Mouse (Mus musculus) midbrain, embryonic 14.5 days (tissue): ENCODE measurements around the gene Txnip. TPM values are rescaled to one million over a fixed set of nuclear protein-coding genes. Genes with fewer than 3 reads are reported as not detected.
A peak's percentile ranks its signal among the peaks of the same experiment; 100 is the strongest.

Experiments
- ATAC-seq: fragments of 200-750 bp; cut with Nextera tagmentation; 2 replicates; pipeline ENCODE4 v1.8.0; 2017; ENCODE audit warnings: moderate number of reproducible peaks, moderate library complexity; ENCODE audit not compliant: low FRiP score, low TSS enrichment
- DNase-seq: peaks from one replicate; pipeline ENCODE4 v3.0.0-alpha.2; 2015
- H3K27ac ChIP-seq: fragments of 300-500 bp; sonication (generic); replicated peaks from 2 replicates; pipeline ENCODE4 v1.5.1; 2014; ENCODE audit warnings: mild to moderate bottlenecking, low read depth, low read length, moderate library complexity
- H3K27me3 ChIP-seq: fragments of 300-500 bp; sonication (generic); 2 replicates; pipeline ENCODE4 v1.6.1; 2014; ENCODE audit warnings: low read length, control low read depth, mixed read lengths; ENCODE audit not compliant: control insufficient read depth, insufficient read depth
- H3K36me3 ChIP-seq: fragments of 300-500 bp; sonication (generic); 2 replicates; pipeline ENCODE4 v1.6.1; 2014; ENCODE audit warnings: low read length, control low read depth; ENCODE audit not compliant: control insufficient read depth, insufficient read depth
- H3K4me1 ChIP-seq: fragments of 300-500 bp; sonication (generic); 2 replicates; pipeline ENCODE4 v1.6.1; 2014; ENCODE audit warnings: mild to moderate bottlenecking, antibody characterized with exemption, low read length, control low read depth; ENCODE audit not compliant: control insufficient read depth, insufficient read depth
- H3K4me2 ChIP-seq: fragments of 300-500 bp; sonication (generic); 2 replicates; pipeline ENCODE4 v1.6.1; 2014; ENCODE audit warnings: mild to moderate bottlenecking, low read length, moderate library complexity
- H3K4me3 ChIP-seq: fragments of 300-500 bp; sonication (generic); replicated peaks from 2 replicates; pipeline ENCODE4 v1.5.1; 2014; ENCODE audit warnings: low read depth, low read length
- H3K9ac ChIP-seq: fragments of 300-500 bp; sonication (generic); replicated peaks from 2 replicates; pipeline ENCODE4 v1.6.1; 2014; ENCODE audit warnings: mild to moderate bottlenecking, low read length, moderate library complexity
- H3K9me3 ChIP-seq: fragments of 300-500 bp; sonication (generic); 2 replicates; pipeline ENCODE4 v1.6.1; 2016; ENCODE audit warnings: low read length, control low read depth, mixed read lengths; ENCODE audit not compliant: control insufficient read depth
- WGBS: fragments of 180-500 bp; shearing (Covaris S2); extraction: QIAGEN DNeasy Blood & Tissue Kit; methylation state at CpG from one replicate; pipeline ENCODE4 v1.1.7; 2014; 5-methylcytosine and 5-hydroxymethylcytosine counted together
- polyA plus RNA-seq: library from polyadenylated mRNA; unstranded; fragments of >200 nt; fragmentation: Nextera tagmentation; extraction: Ambion mirVana; gene quantifications from 2 replicates; pipeline ENCODE4 v1.2.1, GENCODE M21; 2014

Gene Txnip
- polyA plus RNA-seq, 1 experiment from 2014 or later, result 60.1 TPM

DNA sequence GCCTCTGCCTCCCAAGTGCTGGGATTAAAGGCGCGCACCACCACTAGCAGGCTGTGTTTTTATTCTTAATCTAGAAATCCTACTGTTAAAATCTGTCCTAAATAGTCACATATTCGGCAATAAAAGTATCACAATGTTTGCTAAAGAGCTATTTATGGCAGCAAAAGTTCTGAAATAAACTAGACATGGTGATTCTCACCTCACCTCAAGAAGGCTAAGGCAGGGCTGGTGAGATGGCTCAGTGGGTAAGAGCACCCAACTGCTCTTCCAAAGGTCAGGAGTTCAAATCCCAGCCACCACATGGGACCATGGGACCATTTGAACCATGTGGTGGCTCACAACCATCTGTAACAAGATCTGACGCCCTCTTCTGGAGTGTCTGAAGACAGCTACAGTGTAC, 32.9 kb downstream of the Txnip start:
- no peaks in the 10 kb centered on the region for H3K36me3 ChIP-seq
- ATAC-seq, result no peak
- WGBS, result 81% methylated on average over 4 of the region's 4 CpGs
- no peak overlapping the region for H3K4me2 ChIP-seq
- H3K27me3 ChIP-seq, result no peaks in the 10 kb centered on the region
- no peak for DNase-seq
- no peak overlapping the region for H3K4me3 ChIP-seq
- H3K9me3 ChIP-seq, result no peaks in the 10 kb centered on the region
- H3K4me1 ChIP-seq, result peaks cover 8% of the 10 kb centered on the region; the same call in 1 of the 2 replicates
- no peak overlapping the region for H3K27ac ChIP-seq
- no peak overlapping the region for H3K9ac ChIP-seq

DNA sequence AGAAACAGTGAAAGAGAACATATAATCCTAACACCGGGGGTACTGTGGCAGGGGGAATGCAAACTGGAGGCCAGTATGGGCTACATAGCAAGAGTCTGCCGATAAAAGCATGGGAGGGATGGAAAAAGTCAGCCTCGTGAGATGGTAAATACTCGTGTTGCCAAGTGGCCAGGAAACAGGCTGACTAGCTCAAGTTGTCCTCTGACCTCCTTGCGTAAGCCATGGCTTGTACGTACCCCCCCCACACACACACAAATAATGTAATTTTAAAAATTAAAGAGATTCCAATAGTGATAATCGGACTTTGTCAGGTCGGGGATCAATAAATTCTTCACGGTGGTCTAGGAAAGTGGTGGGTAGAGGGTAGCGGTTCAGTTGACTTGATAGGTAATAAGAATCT, 35.6 kb downstream of the Txnip start:
- 2% methylated on average over 10 of the region's 10 CpGs for WGBS
- peak; percentile 54 for DNase-seq

DNA sequence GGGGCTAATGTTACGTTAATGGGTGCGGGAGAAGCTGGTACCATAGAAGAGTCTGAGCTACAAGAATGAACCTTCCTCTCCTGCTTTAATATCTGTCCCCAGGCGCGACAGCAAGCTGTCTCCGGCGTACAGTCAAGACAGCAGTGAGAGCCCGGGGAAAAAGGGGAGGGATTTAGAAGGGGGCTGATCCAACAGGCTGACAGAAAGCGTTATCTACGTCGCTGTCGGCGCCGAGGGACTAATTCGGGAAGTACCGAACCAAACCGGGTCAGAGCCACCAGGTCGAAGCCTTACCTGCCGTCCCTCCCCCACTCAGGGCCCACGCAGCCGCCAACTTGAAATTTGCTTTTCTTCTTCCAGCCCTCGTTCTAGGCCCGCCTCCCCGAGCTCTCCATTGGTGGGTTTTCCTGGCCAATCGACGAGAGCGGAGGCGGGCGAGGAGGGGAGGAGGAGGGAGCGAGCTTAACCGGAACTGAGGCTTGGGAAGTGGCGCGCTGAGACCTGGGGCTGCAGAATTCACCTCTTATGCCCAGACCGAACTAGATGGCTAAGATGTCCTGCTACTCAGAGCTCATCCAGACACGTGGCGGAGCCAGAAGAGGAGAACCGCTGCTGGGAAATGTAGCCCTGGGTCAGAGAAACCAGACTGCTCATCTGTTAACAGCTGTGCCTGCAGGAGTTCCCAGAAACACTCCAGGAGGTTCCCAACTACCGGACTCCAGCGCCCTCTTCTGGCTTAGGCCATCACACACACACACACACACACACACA, 36.2 kb downstream of the Txnip start, which contains the start of gene Polr3gl:
TSS of gene Polr3gl (minus strand) at position 392 of the 771 bp plus-strand sequence.
- Histone ChIP-seq H3K36me3 (no peaks in the 10 kb centered on the region), H3K27me3 (no peaks in the 10 kb centered on the region), H3K9me3 (no peaks in the 10 kb centered on the region), H3K27ac (peak within 1 kb of the TSS; percentile 82), H3K4me1 (peaks cover 39% of the 10 kb centered on the region), H3K9ac (peak within 1 kb of the TSS; percentile 67), H3K4me3 (peak within 1 kb of the TSS; percentile 62), H3K4me2 (peak within 1 kb of the TSS; percentile 67)
- 0% methylated on average over 38 of the region's 38 CpGs for WGBS
- ATAC-seq (peak; percentile 86), DNase-seq (peak; percentile 96)

More for the DNA sequence above, 35.6 kb downstream of the Txnip start:
- Histone ChIP-seq H3K4me2 (peak overlapping the region; percentile 67), H3K9ac (peak overlapping the region; percentile 67), H3K4me3 (peak overlapping the region; percentile 62), H3K4me1 (peaks cover 33% of the 10 kb centered on the region), H3K27ac (peak overlapping the region; percentile 82), H3K36me3 (no peaks in the 10 kb centered on the region), H3K9me3 (no peaks in the 10 kb centered on the region), H3K27me3 (no peaks in the 10 kb centered on the region)
- ATAC-seq, result no peak

GRCm38 (mm10) chr3:96594851-96595250, 37.1 kb downstream of the Txnip start:
- Histone ChIP-seq H3K4me2 (no peak overlapping the region), H3K9me3 (no peaks in the 10 kb centered on the region), H3K9ac (no peak overlapping the region), H3K36me3 (no peaks in the 10 kb centered on the region), H3K27ac (no peak overlapping the region), H3K27me3 (no peaks in the 10 kb centered on the region), H3K4me1 (peaks cover 40% of the 10 kb centered on the region), H3K4me3 (no peak overlapping the region)
- ATAC-seq (no peak), DNase-seq (no peak)
- WGBS, result 84% methylated on average over 5 of the region's 5 CpGs

- H3K27ac ChIP-seq, result no peak overlapping the region
- H3K4me3 ChIP-seq, result peak overlapping the region; percentile 48; the same call in 1 of the 2 replicates
- ATAC-seq (no peak), DNase-seq (peak; percentile 40)
- WGBS, result 20% methylated on average over 6 of the region's 6 CpGs
- H3K9me3 ChIP-seq, result no peaks in the 10 kb centered on the region
- peak overlapping the region; percentile 100 for H3K4me2 ChIP-seq
- no peak overlapping the region for H3K9ac ChIP-seq
- no peaks in the 10 kb centered on the region for H3K36me3 ChIP-seq
- H3K4me1 ChIP-seq, result peaks cover 48% of the 10 kb centered on the region
- H3K27me3 ChIP-seq, result no peaks in the 10 kb centered on the region
These were observed 37.9 kb downstream of the Txnip start for GRCm38 (mm10) chr3:96595661-96596060.

- ATAC-seq, result no peak
- peak within 1 kb of the TSS; percentile 100 for H3K4me2 ChIP-seq
- under 1% methylated on average over 22 of the region's 23 CpGs for WGBS
- no peaks in the 10 kb centered on the region for H3K36me3 ChIP-seq
- no peaks in the 10 kb centered on the region for H3K9me3 ChIP-seq
- peaks cover 48% of the 10 kb centered on the region for H3K4me1 ChIP-seq
- H3K27me3 ChIP-seq, result no peaks in the 10 kb centered on the region
- peak; percentile 74 for DNase-seq
- H3K9ac ChIP-seq, result peak within 1 kb of the TSS; percentile 68
- H3K27ac ChIP-seq, result peak within 1 kb of the TSS; percentile 39
- peak within 1 kb of the TSS; percentile 48 for H3K4me3 ChIP-seq
These were observed 38.5 kb downstream of the Txnip start, which contains the start of gene Ankrd34a for GRCm38 (mm10) chr3:96596228-96596707. TSS of gene Ankrd34a (plus strand) at chr3:96596636.

DNA sequence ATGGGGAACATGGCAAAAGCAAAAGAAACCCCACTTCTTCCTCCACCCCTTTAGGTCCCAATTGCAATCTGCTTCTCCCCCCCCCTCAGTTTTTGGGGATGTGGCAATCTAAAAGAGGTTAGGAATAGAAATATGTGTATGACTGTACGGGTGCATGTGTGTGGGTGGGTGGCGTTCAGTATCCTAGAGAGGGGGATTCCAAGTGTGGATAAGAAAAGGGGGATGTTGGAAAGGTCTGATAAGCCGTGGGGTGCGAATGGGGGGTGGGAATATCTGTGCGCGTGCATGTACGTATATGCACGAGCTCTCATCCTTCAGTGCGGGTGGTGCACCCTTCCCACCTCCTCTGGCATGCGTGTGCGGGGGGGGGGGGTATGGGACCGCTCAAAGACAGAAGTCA, 39.1 kb downstream of the Txnip start:
- Histone ChIP-seq H3K4me2 (peak overlapping the region; percentile 100), H3K36me3 (no peaks in the 10 kb centered on the region), H3K4me3 (peak overlapping the region; percentile 48), H3K9me3 (no peaks in the 10 kb centered on the region), H3K9ac (peak overlapping the region; percentile 68), H3K27ac (peak overlapping the region; percentile 39), H3K27me3 (no peaks in the 10 kb centered on the region), H3K4me1 (peaks cover 50% of the 10 kb centered on the region)
- 1% methylated on average over 11 of the region's 12 CpGs for WGBS
- DNase-seq (peak; percentile 41), ATAC-seq (no peak)

GRCm38 (mm10) chr3:96597435-96597891, 39.7 kb downstream of the Txnip start:
- peak overlapping the region; percentile 68 for H3K9ac ChIP-seq
- H3K4me3 ChIP-seq, result peak overlapping the region; percentile 48
- no peaks in the 10 kb centered on the region for H3K9me3 ChIP-seq
- no peak for ATAC-seq
- under 1% methylated on average over 40 of the region's 40 CpGs for WGBS
- H3K36me3 ChIP-seq, result no peaks in the 10 kb centered on the region
- peak overlapping the region; percentile 100 for H3K4me2 ChIP-seq
- H3K27ac ChIP-seq, result peak overlapping the region; percentile 39
- DNase-seq, result peak; percentile 67
- peaks cover 56% of the 10 kb centered on the region for H3K4me1 ChIP-seq
- H3K27me3 ChIP-seq, result no peaks in the 10 kb centered on the region
